Mouse (Mus musculus) left cerebral cortex, adult 8-10 months (tissue): ENCODE measurements around the gene Tmprss2. TPM values are rescaled to one million over a fixed set of nuclear protein-coding genes. Genes with fewer than 3 reads are reported as not detected.

ENCODE experiments used
- DNase-seq, 2 experiments: peaks; one replicate each; pipeline ENCODE4 v3.0.0; 2022; ENCODE audit warnings: low spot score in 2 of 2
- total RNA-seq, 4 experiments: library from RNA; stranded (reverse); gene quantifications; 2 replicates each; pipeline ENCODE4 v1.2.4; 2022

Gene Tmprss2
- under 1 TPM in 1 of 4 experiments, not detected in 3; 0.32 TPM for total RNA-seq

DNA sequence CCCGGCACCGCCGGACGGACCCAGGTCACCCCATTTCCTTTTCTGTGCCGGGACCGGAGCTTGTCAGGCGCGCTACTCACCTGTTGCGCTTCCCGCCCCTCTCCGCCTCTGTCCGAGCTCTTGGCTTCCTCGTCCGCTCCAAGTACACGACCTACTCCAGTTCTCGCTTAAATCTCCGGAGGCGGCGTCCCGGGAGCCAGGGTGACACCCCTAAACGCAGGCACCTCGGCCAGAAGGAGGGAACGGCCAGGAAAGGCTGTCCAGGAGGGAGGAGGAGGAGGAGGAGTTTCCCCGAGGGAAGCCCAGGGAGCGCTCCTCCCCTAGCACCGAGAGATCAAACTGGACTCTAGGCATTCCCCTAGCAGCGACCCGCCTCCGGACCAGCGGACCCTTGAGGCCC lies at the start of gene Tmprss2:
Gene Tmprss2 (minus strand): TSS at position 257 of the 400 bp plus-strand sequence.
- DNase-seq: no peak

DNA sequence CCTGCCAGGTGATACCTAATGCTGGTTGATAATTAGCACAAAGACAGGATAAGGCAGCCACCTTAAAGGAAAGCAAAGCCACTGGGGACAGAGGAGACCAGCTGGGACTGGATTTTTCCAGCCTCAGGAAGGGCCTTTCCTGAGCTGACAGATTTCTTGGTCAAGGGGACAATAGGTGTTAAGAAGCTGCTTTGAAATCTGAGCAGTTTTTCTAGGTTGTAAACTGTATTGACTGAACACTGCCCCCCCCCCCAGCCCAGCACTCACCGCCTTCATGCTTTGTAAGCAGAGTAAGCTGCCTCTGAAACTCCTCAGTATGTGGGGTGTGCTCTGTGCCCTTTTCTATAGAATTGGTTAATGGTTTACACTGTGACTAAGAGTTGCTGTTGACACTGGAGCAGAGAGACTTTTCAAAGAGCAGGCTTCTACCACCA lies 48.2 kb upstream of the Tmprss2 start:
- DNase-seq: no peak

DNA sequence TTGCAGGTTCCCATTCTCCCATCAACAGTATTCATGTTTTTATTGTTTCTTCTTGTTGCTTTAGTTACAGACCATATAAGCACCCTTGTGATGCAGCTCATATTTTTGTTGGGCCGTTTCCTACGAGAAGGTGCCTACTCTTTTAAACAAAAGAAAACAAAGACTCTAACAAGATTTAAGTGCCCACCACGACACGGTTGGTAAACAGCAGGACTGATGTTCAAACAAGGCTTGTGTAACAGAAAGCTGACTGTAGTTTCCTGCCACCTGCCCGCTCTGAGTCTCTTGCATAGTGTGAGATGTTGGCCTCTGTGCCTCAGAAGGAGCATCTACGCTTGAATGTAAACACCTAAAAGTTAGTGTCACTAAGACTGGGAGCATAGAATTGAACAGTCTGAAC lies 47.5 kb upstream of the Tmprss2 start:
- DNase-seq: no peak

DNA sequence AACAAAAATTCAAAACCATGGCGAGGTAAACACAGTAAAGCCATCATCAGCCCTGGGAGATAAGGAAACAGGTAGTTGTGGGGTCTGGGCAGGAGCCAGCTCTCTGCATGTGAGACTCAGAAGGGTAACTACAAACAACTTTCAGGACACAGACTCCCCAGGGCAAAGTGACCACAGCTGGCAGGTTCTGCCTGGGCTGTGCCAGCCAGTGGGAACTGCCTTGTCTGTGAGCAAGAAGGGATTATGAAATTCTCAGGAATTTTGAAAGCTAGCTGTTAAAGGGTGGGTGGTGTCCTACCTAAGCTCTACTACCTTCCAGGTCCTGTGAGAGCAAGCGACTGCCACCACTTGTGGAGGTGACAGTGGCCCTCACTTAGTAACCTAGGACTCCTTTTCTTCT lies 44.8 kb upstream of the Tmprss2 start:
- DNase-seq: no peak

DNA sequence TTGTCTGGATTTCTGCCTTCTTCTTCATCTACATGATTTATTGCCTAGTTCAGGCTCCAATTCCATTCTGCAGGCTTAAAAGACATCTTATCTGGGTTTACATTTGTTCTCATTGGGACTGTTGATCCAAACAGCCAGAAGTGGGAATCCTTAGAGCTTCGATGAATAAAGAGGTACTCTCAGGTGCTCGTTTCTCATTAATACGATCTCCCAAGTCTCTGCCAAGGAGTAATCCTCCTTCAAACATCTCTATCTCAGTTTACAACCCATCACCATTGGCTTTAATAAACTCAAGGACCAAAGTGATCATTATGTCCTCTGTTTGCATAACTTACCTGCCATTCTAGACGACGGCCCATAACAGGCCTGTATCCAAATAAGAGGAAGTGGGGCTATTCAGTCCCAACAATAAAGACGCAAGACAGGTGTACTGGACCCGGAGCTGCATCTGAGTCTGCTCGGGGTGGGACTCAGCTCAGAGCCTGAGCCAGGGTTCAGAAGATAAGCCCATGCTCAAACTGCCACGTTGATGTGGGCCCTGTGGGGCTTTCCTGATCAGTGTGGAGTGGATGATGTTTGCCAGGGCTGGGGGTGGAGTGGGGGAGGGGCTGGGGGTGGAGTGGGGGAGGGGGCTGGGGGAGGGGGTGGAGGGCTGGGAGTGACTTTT lies 38.7 kb upstream of the Tmprss2 start:
- no peak for DNase-seq

DNA sequence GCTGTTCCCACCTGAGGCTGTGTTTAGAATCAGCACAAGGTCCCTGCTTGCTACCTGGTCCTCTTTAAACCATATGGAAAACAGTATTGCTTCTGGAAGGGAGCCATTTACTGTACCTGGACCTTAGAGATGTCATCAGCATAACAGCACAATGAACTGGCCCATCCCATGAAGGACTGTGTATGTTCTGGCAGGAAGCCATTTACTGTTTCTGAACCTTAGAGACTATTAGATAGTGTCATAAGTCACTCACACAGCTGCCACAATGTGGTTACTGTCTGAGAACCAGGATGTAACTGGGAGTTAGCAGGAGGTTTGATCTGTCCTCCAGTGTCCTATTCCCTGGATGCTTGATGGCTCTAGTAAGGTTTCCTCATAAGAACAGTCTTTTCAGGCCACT lies 33.7 kb upstream of the Tmprss2 start:
- no peak for DNase-seq

DNA sequence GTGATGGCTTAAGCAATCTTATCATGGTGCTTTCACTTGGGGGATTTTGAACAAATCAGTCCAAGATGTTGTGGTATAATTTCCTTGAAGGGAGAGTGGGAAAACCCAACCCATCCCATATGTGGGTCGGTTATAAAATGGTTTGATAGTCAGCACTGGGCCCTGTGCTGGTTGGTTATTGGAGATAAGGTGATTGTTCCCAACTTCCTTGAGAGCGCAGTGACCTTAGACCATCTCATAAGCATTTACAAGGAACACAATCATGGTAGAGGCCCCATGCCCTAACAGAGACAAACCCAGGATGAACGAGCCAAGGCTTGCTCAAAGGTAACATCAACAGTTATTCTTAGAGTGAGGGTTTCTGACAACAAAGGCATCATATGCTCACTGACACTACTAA lies 28.6 kb upstream of the Tmprss2 start:
- no peak for DNase-seq

DNA sequence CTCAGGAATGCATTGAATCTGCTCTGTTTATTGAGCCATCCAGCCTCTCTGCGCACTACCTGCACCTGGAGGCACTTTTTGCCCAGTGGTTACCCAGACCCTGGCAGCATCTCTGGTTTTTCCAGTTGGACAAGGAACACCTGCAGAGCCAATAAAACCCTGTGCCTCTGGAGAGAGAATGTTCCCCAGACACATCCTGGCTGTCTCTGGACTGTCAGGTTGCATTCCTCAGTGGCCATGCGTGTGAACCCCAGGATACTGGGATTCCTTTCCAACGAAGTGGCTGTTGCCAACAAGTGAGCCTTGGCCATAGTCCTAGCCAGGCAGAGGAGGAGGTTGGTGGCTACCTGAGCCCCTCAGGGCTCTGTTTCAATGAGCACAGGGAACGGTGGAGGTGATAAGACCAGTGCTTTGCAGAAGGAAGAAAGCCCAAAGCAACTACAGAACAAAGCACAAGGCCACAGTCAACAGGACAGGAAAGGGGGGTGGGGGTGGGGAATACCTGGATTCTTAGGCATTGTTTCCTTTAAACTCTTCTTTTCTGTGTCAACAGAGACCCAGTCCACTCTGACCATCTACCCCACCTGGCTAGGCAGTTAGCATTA lies 22.0 kb upstream of the Tmprss2 start:
- DNase-seq: no peak

DNA sequence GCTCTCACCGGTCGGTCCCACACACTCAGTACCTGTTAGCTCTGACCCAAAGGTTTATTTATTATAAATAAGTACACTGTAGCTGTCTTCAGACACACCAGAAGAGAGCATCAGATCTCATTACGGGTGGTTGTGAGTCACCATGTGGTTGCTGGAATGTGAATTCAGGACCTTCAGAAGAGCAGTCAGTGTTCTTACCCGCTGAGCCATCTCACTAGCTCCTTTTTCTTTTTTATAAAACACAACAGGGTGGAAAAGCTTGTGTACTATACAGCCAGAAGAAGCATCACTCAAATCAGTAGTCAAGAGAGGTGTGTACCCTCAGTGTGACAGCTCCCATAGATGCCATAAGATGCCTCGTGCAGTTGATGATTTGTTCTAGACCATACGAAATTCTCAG lies 12.2 kb upstream of the Tmprss2 start:
- no peak for DNase-seq

DNA sequence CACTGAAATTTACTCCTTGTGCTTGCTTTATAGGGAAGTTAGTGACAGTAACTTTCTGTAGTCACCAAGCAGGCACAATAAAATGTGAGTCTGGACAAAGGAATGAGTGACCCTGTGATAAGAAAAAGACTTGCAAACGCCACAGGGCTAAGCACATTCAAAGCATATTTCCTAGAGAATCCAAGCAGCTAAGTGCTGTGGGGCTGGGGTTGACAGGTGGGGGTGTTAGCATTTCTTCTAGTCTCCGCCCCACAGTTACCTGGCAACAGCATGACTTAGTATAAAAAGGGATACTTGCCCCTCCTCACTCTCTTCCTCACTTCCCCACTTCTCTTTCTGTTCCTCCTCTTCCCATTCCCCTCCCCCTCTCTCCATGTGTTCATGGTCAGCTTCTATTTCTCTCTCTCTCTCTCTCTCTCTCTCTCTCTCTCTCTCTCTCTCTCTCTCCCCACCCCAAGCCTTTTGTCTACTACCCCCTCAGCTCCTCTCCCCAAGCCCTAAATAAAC lies 11.4 kb upstream of the Tmprss2 start:
- DNase-seq: no peak

DNA sequence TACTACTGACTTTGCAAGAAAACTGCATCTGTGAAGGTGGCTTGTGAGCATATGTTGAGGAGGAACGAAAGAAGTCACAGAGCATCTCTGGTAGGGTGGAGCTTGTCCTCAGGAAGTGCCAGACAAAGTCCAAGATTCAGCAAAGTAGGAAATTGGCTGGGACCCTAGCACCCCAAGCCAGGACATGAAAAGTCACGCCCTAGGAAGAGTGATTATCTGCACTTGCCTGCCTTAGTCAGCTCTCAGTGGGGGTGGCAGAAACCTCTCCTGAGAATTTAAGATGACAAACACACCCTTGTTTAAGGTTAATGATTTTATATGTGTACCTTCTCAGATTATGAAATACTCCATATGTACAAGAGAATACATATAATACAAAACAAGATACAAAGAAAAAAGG lies 7.3 kb upstream of the Tmprss2 start:
- DNase-seq: no peak

DNA sequence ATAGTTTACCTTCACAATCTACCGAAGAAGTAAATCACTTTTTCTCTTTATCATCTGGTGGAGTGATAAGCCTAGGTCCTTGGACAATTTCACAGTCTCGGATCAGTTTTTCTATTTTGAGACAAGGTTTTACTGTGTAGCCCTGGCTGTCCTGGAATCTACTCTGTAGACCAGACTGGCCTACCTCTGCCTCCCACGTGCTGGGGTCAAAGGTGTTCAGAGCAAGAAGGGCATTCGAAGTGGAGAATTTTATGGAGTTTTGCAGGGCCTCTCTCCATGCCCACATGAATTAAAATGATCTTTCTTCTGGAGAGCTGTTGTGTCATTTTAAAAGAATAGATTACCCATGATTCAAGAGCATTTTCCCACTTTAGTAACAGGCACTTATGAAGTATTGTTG lies 1.0 kb upstream of the Tmprss2 start:
- DNase-seq: no peak

DNA sequence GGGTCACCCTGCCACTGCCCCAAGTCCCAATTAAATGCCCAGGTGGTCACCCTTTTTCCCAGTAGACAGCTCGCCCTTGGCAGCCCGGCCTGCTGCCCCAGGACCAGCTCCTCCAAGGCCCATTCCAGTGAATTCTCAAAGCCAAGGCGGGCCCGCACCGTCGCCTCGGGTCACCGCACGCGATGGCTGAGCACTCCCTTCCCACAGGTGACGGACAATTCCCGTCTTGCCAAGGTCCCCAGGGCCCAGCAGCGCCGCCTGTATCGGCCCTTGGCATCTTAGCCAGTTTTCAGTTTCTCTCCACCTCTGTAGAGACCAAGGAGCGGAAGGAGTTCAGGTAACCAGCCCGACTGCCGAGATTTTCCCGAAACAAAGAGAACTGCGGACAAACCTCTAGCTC lies 749 bp downstream of the Tmprss2 start:
- no peak for DNase-seq

DNA sequence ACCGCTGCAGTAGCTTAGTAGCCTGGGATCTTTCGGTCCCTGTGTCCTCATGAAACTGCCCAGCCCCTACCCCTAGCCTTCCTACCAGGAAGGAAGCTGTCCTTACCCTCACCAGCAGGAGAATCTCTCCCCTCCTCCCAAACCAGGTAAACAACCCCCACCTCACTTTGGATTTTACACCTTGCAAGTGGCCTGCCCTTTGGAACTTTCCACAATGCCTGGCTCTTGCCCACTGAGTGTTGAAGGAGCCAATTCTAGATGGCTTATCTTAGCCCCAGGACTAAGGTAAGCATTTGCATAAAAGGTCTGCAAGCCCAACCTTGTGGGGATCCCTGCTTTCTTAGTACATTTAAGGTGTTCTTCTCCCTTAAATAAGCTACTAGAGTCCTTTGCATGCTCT lies 1.3 kb downstream of the Tmprss2 start:
- DNase-seq: no peak

DNA sequence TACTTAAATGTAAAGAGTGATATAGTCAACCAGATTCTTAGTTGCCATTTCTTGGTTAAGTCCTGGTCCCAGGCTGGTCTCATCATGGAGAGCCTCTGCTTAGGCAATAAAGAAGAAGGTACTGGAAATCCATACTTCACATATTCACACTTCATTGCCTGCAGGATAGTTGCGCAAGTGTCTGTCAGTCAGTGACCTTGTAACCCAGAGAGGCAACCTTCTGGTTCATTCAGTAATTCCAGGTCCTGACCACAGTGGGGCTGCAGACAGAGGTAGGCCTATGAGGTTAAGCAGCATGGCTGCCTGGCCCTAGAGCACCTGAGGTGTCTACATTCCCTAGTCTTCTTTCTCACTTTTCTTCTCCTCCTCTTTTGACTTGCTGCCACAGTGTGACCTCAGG lies 3.0 kb downstream of the Tmprss2 start:
- no peak for DNase-seq

DNA sequence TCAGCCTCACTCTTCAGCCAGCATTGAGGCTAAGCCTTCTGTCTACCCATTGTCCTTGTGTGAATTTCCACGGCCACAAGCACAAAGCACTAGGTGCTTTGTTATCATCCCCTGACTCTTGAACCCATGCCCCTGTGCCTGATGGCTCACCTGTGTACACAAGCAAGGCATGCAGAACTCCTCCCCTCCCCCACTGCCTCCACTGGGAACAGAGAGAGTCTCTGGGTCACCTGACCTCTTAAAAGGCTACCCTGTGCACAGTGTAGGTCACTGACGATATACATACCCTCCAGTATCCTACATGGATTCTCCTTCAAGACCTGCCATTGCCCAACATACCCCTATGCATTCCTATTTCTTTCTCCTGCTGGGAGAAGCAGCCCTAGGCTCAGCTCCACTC lies 4.2 kb downstream of the Tmprss2 start:
- no peak for DNase-seq

DNA sequence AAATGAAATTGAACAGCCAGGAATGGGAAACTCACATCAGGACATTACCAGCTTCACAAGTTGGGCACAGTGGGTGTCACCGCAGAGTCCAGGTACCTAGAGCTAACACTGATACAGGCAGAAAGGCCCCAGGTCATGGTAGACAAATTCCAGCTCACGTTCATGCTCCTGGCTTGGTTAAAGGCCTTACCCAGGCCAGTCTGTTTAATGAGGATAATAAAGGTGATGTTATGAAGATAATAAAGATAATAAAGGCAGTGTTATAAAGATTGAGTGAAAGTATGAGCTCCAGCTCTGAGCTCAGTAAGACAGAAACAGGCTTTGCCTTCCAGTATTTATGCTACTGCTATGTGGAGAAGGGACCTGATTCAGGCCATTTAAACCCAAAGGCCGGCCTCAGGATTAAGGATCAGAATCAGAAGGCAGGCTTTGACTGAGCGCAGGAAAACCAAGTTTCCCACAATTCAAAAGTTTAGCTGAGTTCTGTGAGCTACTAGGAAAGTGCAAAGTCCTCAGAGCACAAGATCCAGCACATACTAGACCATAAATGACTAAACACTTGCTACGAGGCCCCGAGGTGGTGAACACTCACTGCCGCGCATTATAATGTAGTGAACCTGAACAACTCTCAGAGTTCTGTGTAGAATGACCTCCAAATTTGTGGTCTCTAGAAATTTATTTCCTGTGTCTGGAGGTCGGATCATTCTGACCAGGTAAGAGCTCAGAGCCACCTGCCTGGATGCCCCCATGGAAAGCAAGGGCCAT lies 4.9 kb downstream of the Tmprss2 start:
- DNase-seq: no peak

DNA sequence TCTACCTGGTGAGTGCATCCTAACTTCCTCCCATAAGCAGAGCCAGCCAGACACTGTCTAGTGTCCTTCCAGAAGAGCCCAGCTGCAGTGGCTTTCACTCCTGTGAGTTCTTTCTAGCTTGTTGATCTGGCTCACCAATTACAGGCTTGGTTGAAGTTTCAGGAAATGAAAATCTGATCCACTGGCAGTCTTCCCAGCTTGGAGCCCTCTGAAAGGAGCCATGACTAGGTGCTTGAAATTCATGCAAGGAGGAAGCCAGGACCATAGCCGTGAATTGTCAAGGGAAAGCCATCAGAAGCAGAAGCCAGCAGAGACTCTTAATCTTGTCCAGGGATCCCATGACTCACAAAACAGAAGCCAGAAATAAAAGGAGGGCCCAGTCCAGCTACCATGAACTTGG lies 8.7 kb downstream of the Tmprss2 start:
- peak in 1 of 2 experiments; percentile 13 for DNase-seq

DNA sequence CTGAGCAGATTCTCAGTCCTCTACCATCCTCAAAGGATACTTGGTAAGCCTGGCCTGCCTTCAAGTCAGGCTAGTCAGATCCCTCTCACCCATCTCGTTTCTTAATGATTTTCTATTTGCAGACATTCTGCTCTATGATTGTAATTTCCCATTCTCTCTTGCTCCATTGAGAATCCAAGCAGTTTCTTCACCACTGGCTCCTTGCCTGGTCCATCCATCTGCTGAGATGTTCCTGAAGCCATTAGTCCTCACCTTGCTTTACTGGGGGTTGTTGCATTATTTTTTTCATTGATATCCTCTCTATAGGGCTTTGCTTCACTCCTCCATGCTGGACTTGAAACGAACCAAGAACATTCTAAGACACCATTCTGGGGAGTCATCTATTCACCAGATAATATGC lies 10.4 kb downstream of the Tmprss2 start:
- no peak for DNase-seq

DNA sequence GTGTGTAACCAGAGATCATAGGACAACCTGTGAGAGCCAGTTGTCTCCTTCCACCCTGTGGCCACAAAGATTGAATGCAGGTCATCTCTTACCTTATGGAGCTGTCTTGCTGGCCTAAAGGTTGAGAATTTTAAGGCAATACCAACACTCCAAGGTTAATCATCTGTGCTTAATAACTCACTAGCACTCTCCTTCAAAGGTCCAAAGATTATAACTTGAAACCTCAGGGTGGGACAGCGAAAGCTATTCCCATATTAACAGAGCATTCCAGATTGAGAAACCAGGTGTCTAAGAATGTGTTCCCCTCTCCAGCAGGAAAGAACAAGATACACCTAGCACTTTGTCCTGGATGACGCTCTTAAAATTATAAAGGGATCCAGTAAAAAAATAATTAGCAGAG lies 12.9 kb downstream of the Tmprss2 start:
- no peak for DNase-seq

DNA sequence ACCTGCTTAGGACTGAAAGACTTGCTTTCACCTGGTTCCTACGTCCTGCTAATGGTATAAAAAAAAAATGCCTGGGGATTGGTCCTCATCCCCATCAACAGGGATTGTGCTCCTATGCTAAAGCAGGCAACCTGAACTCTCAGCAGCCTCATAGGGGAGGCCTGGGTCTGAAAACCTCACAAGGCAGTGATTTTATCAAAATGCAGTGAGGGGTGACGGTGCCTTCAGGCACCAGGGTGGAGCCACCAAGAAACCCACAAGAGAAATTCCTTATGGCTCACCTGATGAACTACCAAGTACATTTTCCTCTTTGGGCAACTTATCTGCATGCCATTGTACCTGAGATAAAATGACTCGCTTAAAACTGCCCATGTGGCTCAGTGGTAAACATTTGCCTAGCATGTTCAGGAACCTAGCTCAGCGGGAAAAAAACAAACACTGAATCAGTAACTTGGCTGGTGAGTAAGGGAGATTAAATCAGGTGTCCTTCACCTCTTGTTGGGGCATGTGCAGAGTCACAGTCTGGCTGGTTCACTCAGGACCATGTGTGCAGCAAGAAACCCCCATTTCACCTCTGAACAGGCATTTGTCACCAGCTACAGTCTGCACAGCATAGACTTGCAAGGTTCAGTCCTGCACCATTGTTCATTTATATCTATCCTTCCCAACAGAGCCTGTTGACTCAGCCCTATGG lies 17.0 kb downstream of the Tmprss2 start:
- DNase-seq: no peak

DNA sequence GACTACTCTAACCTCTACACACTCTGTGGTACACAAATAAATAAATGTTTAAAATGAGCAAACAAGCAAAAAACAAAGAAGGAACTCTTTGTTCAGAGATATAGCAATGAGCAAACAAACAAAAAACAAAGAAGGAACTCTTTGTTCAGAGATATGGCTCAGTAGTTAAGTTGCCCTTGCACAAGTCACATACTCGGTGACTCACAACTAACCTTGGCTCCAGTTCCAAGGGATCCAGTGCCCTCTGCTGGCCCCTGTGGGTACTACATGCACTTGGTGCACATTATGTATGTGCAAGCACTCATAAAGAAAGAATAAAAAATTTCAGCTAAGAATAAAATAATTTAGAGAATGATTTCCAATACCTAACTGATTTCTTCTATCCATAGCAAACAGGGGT lies 17.9 kb downstream of the Tmprss2 start:
- peak in 1 of 2 experiments; percentile 64 for DNase-seq
